Mouse (Mus musculus): Measurements from ENCODE around the gene Mipep. TPM values are rescaled to one million over a fixed set of nuclear protein-coding genes. Genes with fewer than 3 reads are reported as not detected.

Mipep gene
- polyA plus RNA-seq, 1 experiment from 2014 or later = 20.8 TPM

DNA sequence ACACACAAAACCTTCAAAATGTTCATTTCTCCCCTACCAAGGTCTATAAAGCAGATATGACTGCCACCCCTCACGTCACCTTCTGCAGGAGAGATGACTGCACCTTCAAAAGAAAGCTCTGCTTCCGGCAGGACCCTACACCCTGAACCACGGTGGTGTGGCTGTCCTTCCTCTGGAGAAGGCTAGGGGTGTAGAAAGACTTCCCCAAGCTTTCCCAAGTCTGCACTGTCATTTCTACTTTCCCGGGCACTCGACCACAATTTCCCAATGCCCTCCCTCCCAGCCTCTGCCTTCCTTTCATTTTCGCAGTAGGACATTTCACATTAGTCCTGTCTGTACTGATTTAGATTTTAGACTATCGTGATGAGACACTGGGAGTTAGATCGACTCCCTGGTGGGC lies 1.2 kb upstream of the Mipep start:
- Histone ChIP-seq H3K9me3 (no peaks in the 10 kb centered on the region), H3K27ac (no peak overlapping the region), H3K4me1 (replicated peaks) (peaks cover 19% of the 10 kb centered on the region), H3K36me3 (peaks cover 9% of the 10 kb centered on the region), H3K27me3 (ENCODE audit: insufficient read depth, poor library complexity, severe bottlenecking) (peaks cover 5% of the 10 kb centered on the region; the same call in 1 of the 2 replicates), H3K4me3 (no peak overlapping the region)
- 48% methylated on average over 8 of the region's 8 CpGs for WGBS
- DNase-seq (ENCODE audit: low spot score) = no peak

DNA sequence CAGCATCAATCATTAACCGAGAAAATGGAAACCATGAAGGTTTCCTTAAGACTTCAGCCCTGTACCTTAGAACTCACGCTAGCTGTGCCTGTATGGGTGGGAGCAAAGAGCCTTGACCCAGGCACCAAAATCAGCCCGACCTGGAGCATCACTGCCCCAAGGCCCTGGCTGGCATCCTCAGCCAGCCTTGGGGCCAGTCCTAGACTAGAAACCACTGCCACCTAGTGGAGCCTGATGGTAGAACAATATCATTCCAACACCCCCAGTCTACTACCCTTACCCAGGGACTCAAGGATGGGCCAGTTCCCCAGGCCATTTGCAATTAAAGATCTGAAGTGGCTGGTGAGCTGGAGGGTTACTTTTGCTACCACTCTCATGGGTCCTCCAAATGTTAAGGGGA lies 5.7 kb downstream of the Mipep start:
- no peak overlapping the region for H3K4me3 ChIP-seq
- WGBS = 45% methylated on average over 3 of the region's 3 CpGs
- no peaks in the 10 kb centered on the region for H3K9me3 ChIP-seq
- DNase-seq (ENCODE audit: low spot score) = peak; percentile 40
- no peaks in the 10 kb centered on the region for H3K27me3 ChIP-seq (ENCODE audit: insufficient read depth, poor library complexity, severe bottlenecking)
- peaks cover 57% of the 10 kb centered on the region for H3K36me3 ChIP-seq
- H3K27ac ChIP-seq = no peak overlapping the region
- H3K4me1 ChIP-seq (replicated peaks) = peaks cover 7% of the 10 kb centered on the region

DNA sequence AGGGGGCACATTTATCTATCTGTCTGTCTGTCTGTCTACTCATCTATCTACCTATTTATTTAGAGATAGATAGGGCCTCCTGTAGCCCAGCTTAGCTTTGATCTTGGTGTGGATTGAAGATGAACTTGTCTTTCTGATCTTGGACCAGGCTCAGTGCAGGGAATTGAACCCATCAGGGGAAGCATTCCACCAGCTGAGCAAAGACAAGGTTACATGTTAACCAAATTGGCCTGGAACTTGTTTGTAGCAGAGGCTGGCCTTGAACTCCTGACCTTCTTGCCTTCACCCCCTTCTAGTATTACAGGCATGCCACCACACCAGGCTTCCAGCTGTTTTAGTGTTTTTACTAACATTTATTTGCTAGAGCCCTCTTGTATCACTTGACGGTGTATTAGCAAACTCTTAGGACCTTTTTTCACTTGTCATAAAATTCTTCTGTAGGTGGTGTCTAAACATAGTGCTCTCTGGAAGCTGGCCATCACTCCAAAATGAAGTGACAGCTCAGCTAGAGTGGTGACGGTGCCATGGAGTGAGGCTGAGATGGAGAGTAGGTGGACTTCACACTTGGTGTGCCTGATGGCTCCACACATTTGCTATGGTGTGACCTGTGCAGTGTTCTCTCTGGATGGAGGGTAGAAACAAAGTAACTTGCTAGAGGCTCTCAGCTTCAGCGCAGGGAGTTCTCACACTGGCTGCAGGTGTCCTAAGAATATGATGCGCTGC lies 12.4 kb downstream of the Mipep start:
- DNase-seq (ENCODE audit: low spot score) = no peak
- Histone ChIP-seq H3K9me3 (no peaks in the 10 kb centered on the region), H3K4me3 (no peak overlapping the region), H3K36me3 (peaks cover 56% of the 10 kb centered on the region), H3K4me1 (replicated peaks) (no peaks in the 10 kb centered on the region), H3K27ac (no peak overlapping the region), H3K27me3 (ENCODE audit: insufficient read depth, poor library complexity, severe bottlenecking) (no peaks in the 10 kb centered on the region)
- WGBS = 88% methylated on average over 4 of the region's 4 CpGs

DNA sequence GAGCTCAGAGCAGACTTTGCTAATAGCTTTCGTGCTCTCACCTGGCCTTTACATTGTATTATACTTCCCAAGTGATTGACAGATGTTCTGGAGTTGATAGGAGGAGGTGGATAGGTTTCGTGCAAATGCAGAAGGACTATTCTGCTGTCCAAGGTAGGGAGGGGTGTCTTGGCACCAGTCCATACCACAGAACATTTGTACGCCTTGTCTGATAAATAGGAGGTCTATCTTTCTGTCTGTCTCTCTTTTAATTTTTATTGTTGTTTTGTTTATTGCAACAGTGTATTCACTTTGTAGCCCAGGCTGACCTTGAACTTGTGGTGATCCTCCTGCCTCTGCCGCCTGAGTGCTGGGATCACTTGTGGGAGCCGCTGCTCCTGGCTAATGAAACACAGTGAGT lies 13.2 kb downstream of the Mipep start:
- Histone ChIP-seq H3K9me3 (no peaks in the 10 kb centered on the region), H3K27ac (no peak overlapping the region), H3K27me3 (ENCODE audit: insufficient read depth, poor library complexity, severe bottlenecking) (no peaks in the 10 kb centered on the region), H3K4me1 (replicated peaks) (no peaks in the 10 kb centered on the region), H3K36me3 (peaks cover 57% of the 10 kb centered on the region), H3K4me3 (no peak overlapping the region)
- WGBS = 91% methylated on average over 5 of the region's 5 CpGs
- no peak for DNase-seq (ENCODE audit: low spot score)

DNA sequence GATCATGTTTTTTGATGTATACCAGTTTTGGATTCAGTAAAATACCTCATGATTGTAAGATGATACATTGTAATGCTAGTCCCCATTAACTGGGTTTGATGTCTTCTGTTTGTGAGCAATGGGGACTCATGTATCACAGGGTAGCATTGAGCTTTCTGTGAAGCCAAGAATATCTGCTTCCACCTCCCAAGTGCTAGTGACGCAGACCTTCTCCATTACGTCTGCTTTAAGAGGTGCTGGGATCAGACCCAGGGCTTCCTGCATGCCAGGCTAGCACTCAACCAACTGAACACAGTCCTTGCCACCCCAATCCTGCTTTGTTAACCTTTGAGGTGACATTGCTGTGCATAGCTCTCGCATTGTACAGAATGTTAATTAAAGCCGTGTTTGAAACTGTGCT lies 14.3 kb downstream of the Mipep start:
- Histone ChIP-seq H3K4me1 (replicated peaks) (no peaks in the 10 kb centered on the region), H3K27me3 (ENCODE audit: insufficient read depth, poor library complexity, severe bottlenecking) (no peaks in the 10 kb centered on the region), H3K36me3 (peaks cover 66% of the 10 kb centered on the region), H3K27ac (no peak overlapping the region), H3K4me3 (no peak overlapping the region), H3K9me3 (no peaks in the 10 kb centered on the region)
- no peak for DNase-seq (ENCODE audit: low spot score)
- WGBS = 92% methylated on average over 4 of the region's 4 CpGs

DNA sequence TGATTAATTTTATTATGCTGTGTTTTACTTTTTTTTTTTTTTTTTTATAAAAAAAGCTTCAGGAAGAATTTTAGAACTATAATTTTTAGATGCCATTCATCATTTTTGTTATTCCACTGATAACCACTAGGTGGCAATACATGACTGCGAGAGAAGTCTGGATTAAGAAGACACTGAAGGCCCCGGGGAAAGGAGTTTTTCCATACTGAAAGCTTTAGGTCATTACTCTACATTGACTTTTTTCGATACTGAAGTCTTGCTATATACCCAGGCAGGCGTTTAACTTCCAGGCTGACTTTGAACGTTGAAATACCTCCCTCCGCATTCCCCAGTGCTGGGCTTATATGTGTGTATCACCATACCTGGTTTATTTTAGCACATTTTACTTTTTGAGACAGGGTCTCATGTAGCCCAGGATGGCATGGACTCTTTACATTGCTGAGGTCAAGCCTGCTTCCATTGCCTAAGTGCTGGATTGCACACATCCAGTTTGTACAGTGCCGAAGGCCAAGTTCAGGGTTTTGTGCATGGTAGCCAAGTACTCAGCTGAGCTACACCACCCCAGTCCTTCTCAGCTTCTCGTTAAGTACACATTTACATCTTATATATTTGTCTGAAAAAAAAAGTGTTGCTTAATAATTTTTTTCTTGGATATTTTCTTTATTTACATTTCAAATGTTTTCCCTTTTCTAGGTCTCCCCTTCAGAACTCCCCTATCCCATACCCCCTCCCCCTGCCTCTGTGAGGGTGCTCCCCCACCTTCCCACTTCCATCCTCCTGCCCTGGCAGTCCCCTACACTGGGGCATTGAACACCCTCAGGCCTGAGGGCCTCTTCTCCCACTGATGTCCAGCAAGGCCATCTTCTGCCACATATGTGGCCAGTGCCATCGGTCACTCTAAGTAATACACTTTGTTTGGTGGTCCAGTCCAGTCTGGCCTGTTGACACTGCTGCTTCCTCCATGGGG lies 15.7 kb downstream of the Mipep start:
- H3K4me1 ChIP-seq (replicated peaks) = no peaks in the 10 kb centered on the region
- peaks cover 73% of the 10 kb centered on the region for H3K36me3 ChIP-seq
- no peak for DNase-seq (ENCODE audit: low spot score)
- H3K27me3 ChIP-seq (ENCODE audit: insufficient read depth, poor library complexity, severe bottlenecking) = no peaks in the 10 kb centered on the region
- H3K4me3 ChIP-seq = no peak overlapping the region
- no peaks in the 10 kb centered on the region for H3K9me3 ChIP-seq
- no peak overlapping the region for H3K27ac ChIP-seq
- 59% methylated on average over 9 of the region's 9 CpGs for WGBS

DNA sequence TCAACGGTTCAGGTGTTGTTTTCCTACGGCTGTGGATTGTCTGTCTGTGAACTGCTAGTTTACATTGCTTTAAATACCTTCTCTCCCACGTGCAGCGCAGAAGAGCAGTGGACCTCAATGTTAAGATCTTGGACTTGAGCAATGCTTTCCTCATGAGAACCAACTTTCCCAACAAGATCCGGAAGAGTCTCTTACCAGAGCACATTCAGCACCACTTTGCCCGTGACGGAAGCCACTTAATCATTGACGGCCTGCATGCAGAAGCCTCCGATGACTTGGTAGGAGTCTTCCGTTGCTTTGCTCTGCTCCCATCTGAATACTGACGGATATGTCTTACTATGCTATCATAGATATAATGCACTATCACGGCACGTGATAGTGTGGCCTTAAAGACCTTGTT lies 17.7 kb downstream of the Mipep start:
- DNase-seq (ENCODE audit: low spot score) = no peak
- Histone ChIP-seq H3K4me3 (no peak overlapping the region), H3K27me3 (ENCODE audit: insufficient read depth, poor library complexity, severe bottlenecking) (no peaks in the 10 kb centered on the region), H3K9me3 (no peaks in the 10 kb centered on the region), H3K27ac (no peak overlapping the region), H3K36me3 (peaks cover 62% of the 10 kb centered on the region), H3K4me1 (replicated peaks) (peaks cover 3% of the 10 kb centered on the region)
- WGBS = 95% methylated on average over 13 of the region's 13 CpGs

DNA sequence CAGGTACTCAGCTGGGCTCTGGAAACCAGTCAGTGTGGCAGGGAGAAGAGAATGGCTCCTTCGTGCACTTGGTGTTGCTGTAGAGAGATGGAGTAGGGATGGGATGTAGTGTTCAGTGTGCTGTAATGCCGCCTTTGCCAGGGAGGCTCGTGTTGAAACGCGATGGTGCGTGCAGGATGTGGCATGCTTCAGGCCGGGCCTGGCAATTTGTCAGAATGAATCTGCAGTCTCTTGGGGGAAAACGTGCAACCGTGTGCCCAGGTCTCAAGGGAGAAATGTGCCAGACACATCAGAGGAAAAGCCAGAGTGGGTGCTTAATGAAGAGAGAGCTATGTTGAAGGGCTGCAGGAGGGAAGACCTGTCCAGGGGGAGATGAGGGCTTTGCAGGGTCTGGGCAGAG lies 20.6 kb downstream of the Mipep start:
- Histone ChIP-seq H3K36me3 (peaks cover 52% of the 10 kb centered on the region), H3K4me1 (replicated peaks) (peaks cover 9% of the 10 kb centered on the region)

DNA sequence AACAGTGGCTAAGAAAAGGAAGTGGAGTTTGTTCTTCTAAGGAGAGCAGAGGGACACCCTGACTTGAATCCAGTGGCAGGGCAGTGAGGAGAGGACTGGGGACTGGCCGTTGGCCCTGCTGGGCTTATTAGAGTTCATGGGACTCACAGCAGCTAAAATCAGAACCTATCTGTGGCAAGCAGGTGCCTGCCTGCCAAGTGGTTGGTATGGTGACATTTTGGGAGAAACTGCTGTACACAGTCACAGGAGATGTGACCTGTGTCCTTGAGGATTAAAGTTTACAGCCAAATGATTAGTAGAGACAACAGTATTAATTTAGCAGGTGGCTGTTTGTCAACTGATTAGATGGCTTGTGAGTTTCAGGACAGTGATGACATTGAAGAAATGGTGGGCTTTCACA lies 21.5 kb downstream of the Mipep start:
- no peak overlapping the region for H3K27ac ChIP-seq
- H3K9me3 ChIP-seq = no peaks in the 10 kb centered on the region
- 86% methylated on average over 1 of the region's 1 CpGs for WGBS
- H3K4me1 ChIP-seq (replicated peaks) = peaks cover 9% of the 10 kb centered on the region
- H3K4me3 ChIP-seq = no peak overlapping the region
- peaks cover 47% of the 10 kb centered on the region for H3K36me3 ChIP-seq
- no peaks in the 10 kb centered on the region for H3K27me3 ChIP-seq (ENCODE audit: insufficient read depth, poor library complexity, severe bottlenecking)
- no peak for DNase-seq (ENCODE audit: low spot score)

More for the DNA sequence above, 20.6 kb downstream of the Mipep start:
- Histone ChIP-seq H3K27me3 (ENCODE audit: insufficient read depth, poor library complexity, severe bottlenecking) (no peaks in the 10 kb centered on the region), H3K4me3 (no peak overlapping the region), H3K9me3 (no peaks in the 10 kb centered on the region), H3K27ac (no peak overlapping the region)
- DNase-seq (ENCODE audit: low spot score) = no peak
- 93% methylated on average over 9 of the region's 9 CpGs for WGBS

DNA sequence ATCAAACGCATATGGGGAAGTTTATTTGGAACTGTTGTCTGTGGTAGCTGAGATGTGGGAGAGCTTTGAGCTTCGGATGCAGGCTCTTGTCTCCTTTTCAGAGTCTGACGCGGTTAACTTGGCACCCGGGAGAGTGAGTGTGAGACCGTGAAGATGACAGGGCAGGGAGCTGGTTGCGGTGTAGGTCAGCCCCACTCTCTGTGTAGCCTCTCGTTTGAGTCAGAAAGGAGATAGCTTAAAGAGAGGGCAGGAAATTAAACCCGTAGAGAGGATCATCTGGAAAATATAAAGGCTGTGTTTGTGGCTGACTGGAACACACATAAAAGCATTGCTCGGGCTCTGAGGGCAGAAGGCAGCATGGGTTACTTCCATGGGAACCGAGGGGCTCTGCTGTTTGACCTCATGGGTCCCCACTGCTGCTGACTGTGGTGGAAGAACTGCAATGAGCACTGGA lies 22.5 kb downstream of the Mipep start:
- Histone ChIP-seq H3K27ac (no peak overlapping the region), H3K4me3 (no peak overlapping the region), H3K9me3 (no peaks in the 10 kb centered on the region), H3K27me3 (ENCODE audit: insufficient read depth, poor library complexity, severe bottlenecking) (no peaks in the 10 kb centered on the region), H3K4me1 (replicated peaks) (peaks cover 9% of the 10 kb centered on the region), H3K36me3 (peaks cover 44% of the 10 kb centered on the region)
- 55% methylated on average over 11 of the region's 11 CpGs for WGBS
- peak; percentile 28 for DNase-seq (ENCODE audit: low spot score)

DNA sequence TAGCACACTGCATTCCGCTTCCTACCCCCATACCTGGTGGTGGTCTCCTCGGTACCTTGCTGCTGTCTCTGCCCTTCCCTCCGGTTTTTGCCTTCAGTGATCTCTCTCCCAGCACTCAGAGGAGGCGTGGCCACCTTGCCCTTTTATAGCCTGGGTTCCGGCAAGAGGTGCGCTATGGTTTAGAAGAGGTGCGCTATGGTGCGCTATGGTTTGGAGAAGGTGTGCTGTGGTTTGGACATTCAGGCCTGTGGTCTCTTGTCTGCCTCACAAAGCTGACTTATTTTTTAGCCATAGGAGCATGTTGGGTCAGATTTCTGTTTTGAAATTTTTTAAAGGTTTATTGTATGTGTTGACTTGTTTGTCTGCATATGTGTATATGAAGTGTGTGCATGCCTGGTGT lies 25.5 kb downstream of the Mipep start:
- WGBS = 90% methylated on average over 8 of the region's 8 CpGs
- Histone ChIP-seq H3K27me3 (ENCODE audit: insufficient read depth, poor library complexity, severe bottlenecking) (no peaks in the 10 kb centered on the region), H3K9me3 (no peaks in the 10 kb centered on the region), H3K4me3 (no peak overlapping the region), H3K4me1 (replicated peaks) (peaks cover 9% of the 10 kb centered on the region), H3K36me3 (peaks cover 31% of the 10 kb centered on the region), H3K27ac (no peak overlapping the region)
- no peak for DNase-seq (ENCODE audit: low spot score)

DNA sequence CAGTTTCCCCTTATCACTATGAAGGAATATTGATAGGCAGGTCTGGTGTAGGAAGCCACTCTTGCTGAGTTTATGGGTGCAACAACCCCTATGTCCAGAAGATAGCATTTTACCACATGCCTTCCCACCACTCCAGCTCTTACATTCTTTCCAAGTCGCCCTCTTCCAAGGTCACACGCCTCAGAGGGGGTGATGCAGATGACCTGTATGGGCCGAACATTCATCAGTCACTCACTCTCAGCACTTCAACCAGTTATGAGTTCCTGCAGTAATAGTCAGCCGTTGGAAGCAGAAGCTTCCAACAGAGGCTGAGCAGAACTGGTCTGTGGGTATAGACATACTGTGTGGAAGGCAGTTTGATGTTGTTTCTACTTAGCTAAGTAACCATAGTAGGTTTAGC lies 27.2 kb downstream of the Mipep start:
- WGBS = 90% methylated on average over 4 of the region's 4 CpGs
- DNase-seq (ENCODE audit: low spot score) = no peak
- Histone ChIP-seq H3K4me3 (no peak overlapping the region), H3K4me1 (replicated peaks) (peaks cover 9% of the 10 kb centered on the region), H3K27ac (no peak overlapping the region), H3K27me3 (ENCODE audit: insufficient read depth, poor library complexity, severe bottlenecking) (no peaks in the 10 kb centered on the region), H3K36me3 (peaks cover 34% of the 10 kb centered on the region), H3K9me3 (no peaks in the 10 kb centered on the region)

DNA sequence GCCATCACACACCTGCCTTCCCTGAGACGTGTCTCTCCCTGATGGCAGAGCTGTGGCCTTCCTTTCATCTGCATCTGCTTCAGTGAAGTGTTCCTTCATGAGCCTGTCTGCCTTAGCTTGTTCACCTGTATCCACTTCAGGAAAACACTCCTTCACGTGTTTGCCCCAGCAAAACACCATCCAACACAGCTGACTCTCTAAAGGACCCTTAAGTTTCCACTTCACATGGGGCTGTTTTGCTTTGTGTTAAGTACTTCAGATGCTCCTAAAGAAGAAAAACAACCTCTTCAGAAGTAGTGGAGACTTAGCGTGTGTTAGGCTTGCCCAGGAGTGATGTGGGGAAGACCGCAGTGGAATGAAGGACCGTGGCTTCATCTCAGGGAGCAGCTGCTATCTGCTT lies 30.7 kb downstream of the Mipep start:
- peaks cover 39% of the 10 kb centered on the region for H3K36me3 ChIP-seq
- H3K27ac ChIP-seq = no peak overlapping the region
- H3K27me3 ChIP-seq (ENCODE audit: insufficient read depth, poor library complexity, severe bottlenecking) = no peaks in the 10 kb centered on the region
- WGBS = 95% methylated on average over 5 of the region's 5 CpGs
- no peak overlapping the region for H3K4me3 ChIP-seq
- H3K4me1 ChIP-seq (replicated peaks) = no peaks in the 10 kb centered on the region
- H3K9me3 ChIP-seq = no peaks in the 10 kb centered on the region
- DNase-seq (ENCODE audit: low spot score) = no peak
